Mouse (Mus musculus) thymus, adult 2 months (tissue): ENCODE results near the gene Gm9112.

Experiments
- CTCF ChIP-seq: fragments of 200-500 bp; IDR thresholded peaks from 2 replicates; pipeline ENCODE4 v1.5.1; 2012; ENCODE audit warnings: mild to moderate bottlenecking, control low read depth, low read length, moderate library complexity, borderline replicate concordance; ENCODE audit not compliant: control insufficient read depth, poor library complexity, insufficient read depth; ENCODE audit errors: extremely low read depth
- POLR2A ChIP-seq: fragments of 200-500 bp; IDR thresholded peaks from 2 replicates; pipeline ENCODE4 v1.6.1; 2012; ENCODE audit warnings: mild to moderate bottlenecking, low read length, control low read depth, moderate library complexity; ENCODE audit not compliant: control insufficient read depth, poor library complexity, insufficient read depth; ENCODE audit errors: extremely low read depth

- no peak for TF ChIP-seq POLR2A
- TF ChIP-seq CTCF = no peak
Observed at GRCm38 (mm10) chrX:102660712-102661111, 46.7 kb downstream of the Gm9112 start.
